Mouse (Mus musculus) kidney, adult 2 months (tissue): ENCODE measurements around the gene Ccm2l.

Source experiments
- CTCF ChIP-seq: fragments of 200-500 bp; conservative IDR thresholded peaks from 2 replicates; pipeline ENCODE4 v1.5.1; 2011; ENCODE audit warnings: low read depth, mild to moderate bottlenecking, control low read depth, low read length, moderate library complexity, mixed read lengths; ENCODE audit not compliant: insufficient read depth, insufficient read length
- POLR2A ChIP-seq: fragments of 200-500 bp; IDR thresholded peaks from one replicate; pipeline ENCODE4 v1.6.1; 2011; ENCODE audit warnings: low read depth, low read length, control low read depth

GRCm38 (mm10) chr2:153055270-153055920 lies 10.4 kb upstream of the Ccm2l start:
- TF ChIP-seq POLR2A (no peak), CTCF (0 out of 2 replicates have a peak, but pooled peaks have one; percentile 17)
